Comparison of ENCODE assay signal across 17 mouse cellular contexts in the genomic region with DNA sequence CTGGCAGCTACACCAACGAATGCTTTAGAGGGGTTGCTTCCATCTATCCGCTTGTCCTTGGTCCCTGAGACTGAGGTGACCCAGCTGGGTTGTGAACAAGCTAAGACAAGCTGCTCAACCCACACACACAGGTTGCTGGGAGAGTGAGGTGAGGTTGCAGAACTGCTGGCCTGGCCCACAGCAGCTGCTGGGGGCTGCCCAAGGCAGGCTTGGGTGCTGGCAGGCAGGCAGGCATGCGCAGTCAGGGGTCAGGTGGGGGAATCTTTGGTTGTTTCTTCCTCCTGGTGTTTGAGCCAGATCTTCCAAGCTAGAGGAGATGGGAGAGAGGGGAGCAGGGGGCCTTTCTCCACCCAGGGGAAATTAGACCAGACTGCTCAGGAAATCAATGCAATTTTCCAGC. TPM values are rescaled to one million over a fixed set of nuclear protein-coding genes. Genes with fewer than 3 reads are reported as not detected.
DNase-seq lines count a peak whose midpoint lies in the region; ATAC-seq and TF ChIP-seq lines count a peak whose summit lies in the region.
"Had no signal": no experiment of that assay in that cellular context is flagged by ENCODE, and none has a peak within 500 bp of the region (broad histone marks: within the 10 kb centered on the region; RNA-seq: fewer than 3 reads in every experiment).

No protein-coding gene starts in this region.

- no peak overlapping the region for H3K4me2 ChIP-seq in lung, postnatal 0 days (replicated peaks; ENCODE audit: low read depth, low read length)
- no peak overlapping the region for H3K4me2 ChIP-seq in embryonic facial prominence, embryonic 11.5 days (ENCODE audit: low read depth, low read length)
- no peak overlapping the region for H3K4me2 ChIP-seq in limb, embryonic 14.5 days (replicated peaks; ENCODE audit: low read depth, low read length, severe bottlenecking)
- H3K4me2 ChIP-seq: midbrain, embryonic 13.5 days; neural tube, embryonic 13.5 days had no signal

- H3K27me3 ChIP-seq in heart, embryonic 10.5 days (ENCODE audit: insufficient read depth, poor library complexity, severe bottlenecking) = 0 out of 2 replicates have a peak, but pooled peaks cover 7% of the 10 kb centered on the region
- no peaks in the 10 kb centered on the region for H3K27me3 ChIP-seq in lung, postnatal 0 days (replicated peaks; ENCODE audit: insufficient read depth, low read length)
- no peaks in the 10 kb centered on the region for H3K27me3 ChIP-seq in embryonic facial prominence, embryonic 11.5 days (ENCODE audit: control insufficient read depth, insufficient read depth, low read length)
- H3K27me3 ChIP-seq in limb, embryonic 14.5 days (ENCODE audit: control insufficient read depth, insufficient read depth, low read length) = no peaks in the 10 kb centered on the region

- no peak for TF ChIP-seq CTCF in lung, postnatal 0 days (IDR thresholded peaks at IDR 0.05)

- no peak for ATAC-seq in lung, postnatal 0 days
- ATAC-seq in embryonic facial prominence, embryonic 11.5 days (replicated peaks; ENCODE audit: insufficient number of reproducible peaks, low FRiP score, low TSS enrichment, low read depth) = no peak
- no peak for ATAC-seq in limb, embryonic 14.5 days (ENCODE audit: low FRiP score, low read depth)
- ATAC-seq: CD4-positive, CD25-positive, alpha-beta regulatory T cell, adult 4 months; forebrain, embryonic 16.5 days; hindbrain, embryonic 16.5 days; midbrain, embryonic 13.5 days; Patski had no signal

- TF ChIP-seq EP300 in lung, postnatal 0 days (IDR thresholded peaks at IDR 0.05) = no peak

- H3K4me3 ChIP-seq in heart, embryonic 10.5 days = no peak overlapping the region
- no peak overlapping the region for H3K4me3 ChIP-seq in lung, postnatal 0 days (ENCODE audit: low read depth, low read length)
- no peak overlapping the region for H3K4me3 ChIP-seq in embryonic facial prominence, embryonic 11.5 days (ENCODE audit: low read depth, low read length)
- no peak overlapping the region for H3K4me3 ChIP-seq in limb, embryonic 14.5 days (replicated peaks; ENCODE audit: low read length)
- H3K4me3 ChIP-seq: midbrain, embryonic 13.5 days; neural tube, embryonic 13.5 days had no signal

- H3K4me1 ChIP-seq in heart, embryonic 10.5 days = peaks cover 31% of the 10 kb centered on the region
- H3K4me1 ChIP-seq in lung, postnatal 0 days (ENCODE audit: insufficient read depth, low read depth, low read length) = no peaks in the 10 kb centered on the region
- H3K4me1 ChIP-seq in embryonic facial prominence, embryonic 11.5 days (ENCODE audit: control insufficient read depth, insufficient read depth, low read length) = peaks cover 2% of the 10 kb centered on the region
- H3K4me1 ChIP-seq in limb, embryonic 14.5 days (ENCODE audit: control insufficient read depth, insufficient read depth, low read length) = peaks cover 23% of the 10 kb centered on the region

- no peak for TF ChIP-seq POLR2A in limb, embryonic 14.5 days (IDR thresholded peaks at IDR 0.05; ENCODE audit: borderline replicate concordance, extremely low read depth, insufficient read depth, insufficient read length)

- H3K36me3 ChIP-seq in heart, embryonic 10.5 days = no peaks in the 10 kb centered on the region
- H3K36me3 ChIP-seq in lung, postnatal 0 days (ENCODE audit: insufficient read depth, low read length) = no peaks in the 10 kb centered on the region
- no peaks in the 10 kb centered on the region for H3K36me3 ChIP-seq in embryonic facial prominence, embryonic 11.5 days (replicated peaks; ENCODE audit: control insufficient read depth, insufficient read depth, low read depth, low read length)
- no peaks in the 10 kb centered on the region for H3K36me3 ChIP-seq in limb, embryonic 14.5 days (ENCODE audit: control insufficient read depth, insufficient read depth, low read length)
- H3K36me3 ChIP-seq: midbrain, embryonic 13.5 days; neural tube, embryonic 13.5 days had no signal

- no peak overlapping the region for H3K9ac ChIP-seq in lung, postnatal 0 days (replicated peaks; ENCODE audit: low read depth)
- no peak overlapping the region for H3K9ac ChIP-seq in embryonic facial prominence, embryonic 11.5 days (replicated peaks; ENCODE audit: low read length)
- H3K9ac ChIP-seq in limb, embryonic 14.5 days (ENCODE audit: low read depth, low read length, severe bottlenecking) = no peak overlapping the region
- H3K9ac ChIP-seq: midbrain, embryonic 13.5 days; neural tube, embryonic 13.5 days had no signal

- H3K27ac ChIP-seq in heart, embryonic 10.5 days = 0 out of 2 replicates have a peak overlapping the region, but pooled peaks have one; percentile 38
- H3K27ac ChIP-seq in lung, postnatal 0 days (ENCODE audit: low read length) = no peak overlapping the region
- H3K27ac ChIP-seq in embryonic facial prominence, embryonic 11.5 days (replicated peaks; ENCODE audit: low read depth, low read length) = peak overlapping the region; percentile 30; the same call in 1 of the 2 replicates
- peak overlapping the region; percentile 52 for H3K27ac ChIP-seq in limb, embryonic 14.5 days (replicated peaks; ENCODE audit: low read depth, low read length)
- H3K27ac ChIP-seq: midbrain, embryonic 13.5 days; neural tube, embryonic 13.5 days had no signal

- H3K9me3 ChIP-seq in heart, embryonic 10.5 days = 0 out of 2 replicates have a peak, but pooled peaks cover 3% of the 10 kb centered on the region
- H3K9me3 ChIP-seq in lung, postnatal 0 days (ENCODE audit: low read length) = no peaks in the 10 kb centered on the region
- H3K9me3 ChIP-seq in embryonic facial prominence, embryonic 11.5 days (replicated peaks; ENCODE audit: control insufficient read depth, low read length) = no peaks in the 10 kb centered on the region
- peaks cover 6% of the 10 kb centered on the region; the same call in 1 of the 2 replicates for H3K9me3 ChIP-seq in limb, embryonic 14.5 days (ENCODE audit: control insufficient read depth, low read length)

- 76% methylated on average over 3 of the region's 3 CpGs for WGBS in heart, embryonic 10.5 days
- 72% methylated on average over 3 of the region's 3 CpGs for WGBS in lung, postnatal 0 days
- 72% methylated on average over 3 of the region's 3 CpGs for WGBS in embryonic facial prominence, embryonic 11.5 days
- WGBS in limb, embryonic 14.5 days = 71% methylated on average over 3 of the region's 3 CpGs

- DNase-seq in heart, embryonic 10.5 days (ENCODE audit: low spot score) = no peak
- no peak for DNase-seq in heart, adult 8-10 months (ENCODE audit: low spot score)
- DNase-seq in lung, postnatal 14 days = peak; percentile 43
- no peak for DNase-seq in lung, postnatal 0 days (ENCODE audit: low spot score)
- DNase-seq in embryonic facial prominence, embryonic 11.5 days (ENCODE audit: low spot score) = no peak
- no peak for DNase-seq in limb, embryonic 14.5 days (ENCODE audit: low spot score)
- no peak for DNase-seq in right cerebral cortex, postnatal 4 days
- no peak for DNase-seq in thymus, postnatal 25 days
- DNase-seq: cerebellum, adult 18-20 months; embryo, embryonic 11 days; lung, adult 18-20 months had no signal

RNA-seq across cellular contexts. Expression of gene Igfbp4, which starts 19.4 kb away (rescaled TPM):
- polyA plus RNA-seq in heart, embryonic 10.5 days (2016; fragmentation: Nextera tagmentation; extraction: Ambion mirVana) = 382 and 559 TPM in 2 replicates
- total RNA-seq in heart, adult 8-10 months (2022) = 10 to 100 TPM; 79.9 to 86.6 (median 84.1) TPM
- 416 and 433 TPM in 2 replicates for polyA plus RNA-seq in lung, postnatal 0 days (2015; fragmentation: Nextera tagmentation; extraction: Ambion mirVana)
- 477 and 548 TPM in 2 replicates for polyA plus RNA-seq in embryonic facial prominence, embryonic 11.5 days (2014; fragmentation: Nextera tagmentation; extraction: Ambion mirVana)
- 942 and 1,029 TPM in 2 replicates for polyA plus RNA-seq in limb, embryonic 14.5 days (2012; rRNA removed)
- 1,086 and 1,234 TPM in 2 replicates for polyA plus RNA-seq in limb, embryonic 14.5 days (2014; fragmentation: Nextera tagmentation; extraction: Ambion mirVana)

RNA-seq across cellular contexts. Expression of gene Tns4, which starts 28.7 kb away (rescaled TPM):
- polyA plus RNA-seq in heart, embryonic 10.5 days (2016; fragmentation: Nextera tagmentation; extraction: Ambion mirVana) = 0.36 TPM in 2 replicates
- under 1 TPM; 0.06 to 0.43 (median 0.16) TPM for total RNA-seq in heart, adult 8-10 months (2022)
- 0.13 and 0.24 TPM in 2 replicates for polyA plus RNA-seq in lung, postnatal 0 days (2015; fragmentation: Nextera tagmentation; extraction: Ambion mirVana)
- polyA plus RNA-seq in embryonic facial prominence, embryonic 11.5 days (2014; fragmentation: Nextera tagmentation; extraction: Ambion mirVana) = 0.22 and 0.86 TPM in 2 replicates
- polyA plus RNA-seq in limb, embryonic 14.5 days (2012; rRNA removed) = 1.6 and 1.7 TPM in 2 replicates
- 1.5 and 2.5 TPM in 2 replicates for polyA plus RNA-seq in limb, embryonic 14.5 days (2014; fragmentation: Nextera tagmentation; extraction: Ambion mirVana)
- polyA plus RNA-seq: forebrain, embryonic 16.5 days; Patski had no signal

RNA-seq across cellular contexts. Expression of gene Top2a, which starts 36.4 kb away (rescaled TPM):
- 207 and 238 TPM in 2 replicates for polyA plus RNA-seq in heart, embryonic 10.5 days (2016; fragmentation: Nextera tagmentation; extraction: Ambion mirVana)
- 1 to 10 TPM in 2 of 4 experiments, under 1 TPM in 2; 0.41 to 3.2 (median 0.94) TPM for total RNA-seq in heart, adult 8-10 months (2022)
- polyA plus RNA-seq in lung, postnatal 0 days (2015; fragmentation: Nextera tagmentation; extraction: Ambion mirVana) = 11.1 and 16.9 TPM in 2 replicates
- polyA plus RNA-seq in embryonic facial prominence, embryonic 11.5 days (2014; fragmentation: Nextera tagmentation; extraction: Ambion mirVana) = 397 and 439 TPM in 2 replicates
- 98.2 and 134 TPM in 2 replicates for polyA plus RNA-seq in limb, embryonic 14.5 days (2012; rRNA removed)
- 205 and 209 TPM in 2 replicates for polyA plus RNA-seq in limb, embryonic 14.5 days (2014; fragmentation: Nextera tagmentation; extraction: Ambion mirVana)
